Mouse (Mus musculus) heart, embryonic 14.5 days (tissue): ENCODE data around the gene Nsd2. TPM values are rescaled to one million over a fixed set of nuclear protein-coding genes. Genes with fewer than 3 reads are reported as not detected.
A peak's percentile ranks its signal among the peaks of the same experiment; 100 is the strongest.

Experiments used
- ATAC-seq: fragments of 200-750 bp; cut with Nextera tagmentation; 2 replicates; pipeline ENCODE4 v1.8.0; 2017; ENCODE audit warnings: low read depth, moderate TSS enrichment; ENCODE audit not compliant: insufficient number of reproducible peaks, insufficient read depth, low FRiP score
- H3K27ac ChIP-seq, 2 experiments: fragments of 200-500 bp in 1 of 2; fragments of 300-500 bp in 1 of 2; sonication (generic) in 1 of 2; replicated peaks in 1 of 2; 2 replicates each; pipeline ENCODE4 v1.5.1; 2012 to 2014; ENCODE audit warnings: low read depth in 2 of 2, low read length in 2 of 2, control low read depth in 1 of 2, mild to moderate bottlenecking in 1 of 2, mixed read lengths in 1 of 2; ENCODE audit not compliant: control insufficient read depth in 1 of 2, insufficient read depth in 1 of 2
- H3K27me3 ChIP-seq: fragments of 300-500 bp; sonication (generic); 2 replicates; pipeline ENCODE4 v1.6.1; 2014; ENCODE audit warnings: mild to moderate bottlenecking, low read length, control low read depth; ENCODE audit not compliant: control insufficient read depth, insufficient read depth
- H3K36me3 ChIP-seq: fragments of 300-500 bp; sonication (generic); 2 replicates; pipeline ENCODE4 v1.6.1; 2014; ENCODE audit warnings: mild to moderate bottlenecking, control low read depth, low read length, mixed read lengths; ENCODE audit not compliant: control insufficient read depth, insufficient read depth
- H3K4me1 ChIP-seq, 2 experiments: fragments of 200-500 bp in 1 of 2; fragments of 300-500 bp in 1 of 2; sonication (generic) in 1 of 2; 2 replicates each; pipeline ENCODE4 v1.6.1; 2012 to 2014; ENCODE audit warnings: low read length in 2 of 2, control low read depth in 1 of 2, mixed read lengths in 1 of 2; ENCODE audit not compliant: control insufficient read depth in 2 of 2, insufficient read depth in 2 of 2
- H3K4me2 ChIP-seq: fragments of 300-500 bp; sonication (generic); 2 replicates; pipeline ENCODE4 v1.6.1; 2014; ENCODE audit warnings: mild to moderate bottlenecking, low read length
- H3K4me3 ChIP-seq, 2 experiments: fragments of 200-500 bp in 1 of 2; fragments of 300-500 bp in 1 of 2; sonication (generic) in 1 of 2; 2 replicates each; pipeline ENCODE4 v1.5.1; 2012 to 2014; ENCODE audit warnings: low read length in 2 of 2, mild to moderate bottlenecking in 2 of 2, control low read depth in 1 of 2, low read depth in 1 of 2, moderate library complexity in 1 of 2; ENCODE audit not compliant: control insufficient read depth in 1 of 2, insufficient read depth in 1 of 2
- H3K9ac ChIP-seq: fragments of 300-500 bp; sonication (generic); 2 replicates; pipeline ENCODE4 v1.6.1; 2014; ENCODE audit warnings: mild to moderate bottlenecking, low read length
- H3K9me3 ChIP-seq: fragments of 300-500 bp; sonication (generic); 2 replicates; pipeline ENCODE4 v1.6.1; 2016; ENCODE audit warnings: low read length, control low read depth; ENCODE audit not compliant: control insufficient read depth
- WGBS: fragments of 180-500 bp; shearing (Covaris S2); extraction: QIAGEN DNeasy Blood & Tissue Kit; methylation state at CpG from one replicate; pipeline ENCODE4 v1.1.7; 2014; 5-methylcytosine and 5-hydroxymethylcytosine counted together
- polyA plus RNA-seq: library from polyadenylated mRNA; unstranded; fragments of >200 nt; fragmentation: Nextera tagmentation; extraction: Ambion mirVana; gene quantifications from 2 replicates; pipeline ENCODE4 v1.2.1, GENCODE M21; 2014

The Nsd2 gene
- polyA plus RNA-seq = 37.5 and 37.7 TPM in 2 replicates

GRCm38 (mm10) chr5:33819876-33820732 lies at the start of gene Nsd2:
Gene Nsd2, plus strand, starts transcription at chr5:33820725.
- peak; percentile 79 for ATAC-seq
- under 1% methylated on average over 91 of the region's 136 CpGs for WGBS
- H3K9ac ChIP-seq = peak within 1 kb of the TSS; percentile 98
- peaks cover 5% of the 10 kb centered on the region; the same call in 1 of the 2 replicates for H3K36me3 ChIP-seq
- H3K27ac ChIP-seq = peak within 1 kb of the TSS; percentile 96 to 98
- peak within 1 kb of the TSS; percentile 93 for H3K4me2 ChIP-seq
- peaks cover 3 to 39% of the 10 kb centered on the region in 2 experiments; a peak in 2 of 4 replicates for H3K4me1 ChIP-seq
- H3K4me3 ChIP-seq = peak within 1 kb of the TSS; percentile 98 to 100
- H3K27me3 ChIP-seq = no peaks in the 10 kb centered on the region
- no peaks in the 10 kb centered on the region for H3K9me3 ChIP-seq

GRCm38 (mm10) chr5:33777195-33777594 lies 43.3 kb upstream of the Nsd2 start:
- H3K27ac ChIP-seq = no peak overlapping the region
- ATAC-seq = no peak
- peaks cover 0 to 10% of the 10 kb centered on the region in 2 experiments; a peak in 3 of 4 replicates for H3K4me1 ChIP-seq
- H3K27me3 ChIP-seq = no peaks in the 10 kb centered on the region
- H3K9me3 ChIP-seq = no peaks in the 10 kb centered on the region
- peaks cover 35% of the 10 kb centered on the region for H3K36me3 ChIP-seq
- no peak overlapping the region for H3K9ac ChIP-seq
- H3K4me3 ChIP-seq = no peak overlapping the region
- no peak overlapping the region for H3K4me2 ChIP-seq

- Histone ChIP-seq H3K27ac (peak overlapping the region in 1 of 2 experiments; percentile 78; a peak in 2 of 4 replicates), H3K9me3 (no peaks in the 10 kb centered on the region), H3K4me3 (peak overlapping the region; percentile 72 to 73), H3K4me2 (peak overlapping the region; percentile 93), H3K27me3 (no peaks in the 10 kb centered on the region), H3K4me1 (peaks cover 3 to 10% of the 10 kb centered on the region in 2 experiments; a peak in 3 of 4 replicates), H3K9ac (peak overlapping the region; percentile 80), H3K36me3 (peaks cover 11% of the 10 kb centered on the region; the same call in 1 of the 2 replicates)
- 4% methylated on average over 11 of the region's 11 CpGs for WGBS
- ATAC-seq = no peak
Observed at GRCm38 (mm10) chr5:33781964-33782344, 38.6 kb upstream of the Nsd2 start.

GRCm38 (mm10) chr5:33782345-33782998 lies 38.1 kb upstream of the Nsd2 start, which contains the start of gene Letm1:
Gene Letm1, minus strand, starts transcription at chr5:33782817.
- Histone ChIP-seq H3K9me3 (no peaks in the 10 kb centered on the region), H3K27ac (peak within 1 kb of the TSS; percentile 63 to 78), H3K4me1 (peaks cover 3 to 10% of the 10 kb centered on the region in 2 experiments; a peak in 3 of 4 replicates), H3K36me3 (peaks cover 6% of the 10 kb centered on the region; the same call in 1 of the 2 replicates), H3K9ac (peak within 1 kb of the TSS; percentile 80), H3K4me2 (peak within 1 kb of the TSS; percentile 93), H3K27me3 (no peaks in the 10 kb centered on the region), H3K4me3 (peak within 1 kb of the TSS; percentile 72 to 73)
- peak; percentile 99 for ATAC-seq
- under 1% methylated on average over 65 of the region's 65 CpGs for WGBS

GRCm38 (mm10) chr5:33782999-33783390 lies 37.5 kb upstream of the Nsd2 start:
- 0 out of 2 replicates have a peak, but pooled peaks have one; percentile 5 for ATAC-seq
- Histone ChIP-seq H3K27me3 (no peaks in the 10 kb centered on the region), H3K27ac (peak overlapping the region in 1 of 2 experiments; percentile 78; a peak in 1 of 4 replicates), H3K9ac (peak overlapping the region; percentile 80), H3K36me3 (peaks cover under 1% of the 10 kb centered on the region; the same call in 1 of the 2 replicates), H3K4me3 (peak overlapping the region; percentile 72 to 73), H3K4me1 (peaks cover 3 to 10% of the 10 kb centered on the region in 2 experiments; a peak in 3 of 4 replicates), H3K4me2 (peak overlapping the region; percentile 93), H3K9me3 (no peaks in the 10 kb centered on the region)
- WGBS = 5% methylated on average over 6 of the region's 6 CpGs

- Histone ChIP-seq H3K4me1 (no peaks in the 10 kb centered on the region), H3K36me3 (no peaks in the 10 kb centered on the region), H3K9ac (no peak overlapping the region), H3K9me3 (no peaks in the 10 kb centered on the region), H3K4me2 (no peak overlapping the region), H3K4me3 (no peak overlapping the region), H3K27me3 (no peaks in the 10 kb centered on the region), H3K27ac (no peak overlapping the region)
- no peak for ATAC-seq
- 68% methylated on average over 5 of the region's 5 CpGs for WGBS
Observed at GRCm38 (mm10) chr5:33791912-33792643, 28.4 kb upstream of the Nsd2 start.

- no peak overlapping the region for H3K27ac ChIP-seq
- no peak overlapping the region for H3K4me3 ChIP-seq
- whole genome bisulfite sequencing = 69% methylated on average over 2 of the region's 2 CpGs
- peaks cover 17% of the 10 kb centered on the region for H3K9me3 ChIP-seq
- no peak overlapping the region for H3K4me2 ChIP-seq
- H3K36me3 ChIP-seq = no peaks in the 10 kb centered on the region
- no peaks in the 10 kb centered on the region for H3K27me3 ChIP-seq
- H3K4me1 ChIP-seq = no peaks in the 10 kb centered on the region
- no peak overlapping the region for H3K9ac ChIP-seq
- no peak for ATAC-seq
Observed at GRCm38 (mm10) chr5:33803337-33803736, 17.2 kb upstream of the Nsd2 start.
